Mouse (Mus musculus) central nervous system, embryonic 18 days (tissue): ENCODE results near the gene 1700023F06Rik. TPM values are rescaled to one million over a fixed set of nuclear protein-coding genes. Genes with fewer than 3 reads are reported as not detected.

Source experiments
- polyA plus RNA-seq: library from polyadenylated mRNA; depleted of rRNA; stranded (reverse); fragments of >200 nt; gene quantifications from 2 replicates; pipeline ENCODE4 v1.2.3, GENCODE M21; 2012; rRNA removed

Gene 1700023F06Rik
- 2.4 and 2.9 TPM in 2 replicates for polyA plus RNA-seq

DNA sequence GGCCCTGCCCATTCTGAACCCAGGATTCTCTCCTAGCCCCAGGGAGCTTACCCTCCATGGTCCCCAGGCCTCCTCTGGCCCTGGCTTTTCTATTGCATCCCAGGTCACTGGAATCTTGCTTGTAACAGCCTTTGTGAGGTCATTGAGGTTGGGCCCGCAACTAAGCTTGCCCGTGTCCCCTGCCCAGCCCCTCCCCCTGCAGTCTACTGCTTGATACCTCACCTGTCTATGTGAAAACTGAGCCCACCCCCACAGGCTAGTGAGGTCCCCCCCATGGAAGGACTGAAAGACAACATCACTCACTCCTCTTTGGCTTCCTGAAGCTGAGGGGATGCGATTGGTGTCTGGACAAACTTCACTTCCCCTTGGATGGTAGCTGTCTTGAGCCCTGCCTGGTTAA is at the start of gene 1700023F06Rik:
TSS of gene 1700023F06Rik (minus strand) at position 101 of the 400 bp plus-strand sequence.

DNA sequence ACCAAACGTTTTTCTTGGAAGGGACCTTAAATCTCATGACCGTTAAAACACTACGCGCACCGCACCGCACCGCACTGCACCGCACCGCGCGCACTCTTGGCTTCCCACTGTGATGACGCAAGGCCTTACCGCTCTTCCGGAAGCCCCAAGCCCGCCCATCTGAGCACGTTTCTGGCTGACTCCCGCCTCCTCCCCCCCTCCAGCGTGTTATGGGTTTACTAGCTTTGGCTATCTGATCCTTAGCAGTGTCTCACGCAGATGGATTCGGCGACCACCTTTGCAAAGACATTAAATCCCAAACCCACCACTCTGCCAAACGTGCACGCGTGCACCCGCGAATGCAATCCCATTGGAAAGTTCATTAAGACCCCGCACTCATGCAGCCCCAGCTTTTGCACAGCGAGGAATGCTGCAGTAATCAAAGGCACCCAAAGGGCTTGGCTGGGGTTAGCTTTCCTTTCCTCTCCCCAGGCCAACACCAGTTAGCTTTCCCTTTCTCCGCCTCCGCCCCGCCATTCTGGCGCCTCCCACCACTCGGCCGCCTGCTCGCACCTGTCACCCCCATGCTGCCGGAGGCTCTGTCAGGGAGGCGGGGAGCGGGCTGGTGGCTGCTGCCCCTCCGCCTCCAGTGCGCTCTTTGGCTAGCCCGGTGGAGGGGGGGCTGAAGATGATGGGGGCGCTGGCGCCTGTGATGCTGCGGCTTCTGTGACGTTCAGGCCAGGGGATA is 9.6 kb upstream of the 1700023F06Rik start, which contains the start of gene Spata32:
TSS of gene Spata32 (minus strand) at position 643 of the 727 bp plus-strand sequence.

DNA sequence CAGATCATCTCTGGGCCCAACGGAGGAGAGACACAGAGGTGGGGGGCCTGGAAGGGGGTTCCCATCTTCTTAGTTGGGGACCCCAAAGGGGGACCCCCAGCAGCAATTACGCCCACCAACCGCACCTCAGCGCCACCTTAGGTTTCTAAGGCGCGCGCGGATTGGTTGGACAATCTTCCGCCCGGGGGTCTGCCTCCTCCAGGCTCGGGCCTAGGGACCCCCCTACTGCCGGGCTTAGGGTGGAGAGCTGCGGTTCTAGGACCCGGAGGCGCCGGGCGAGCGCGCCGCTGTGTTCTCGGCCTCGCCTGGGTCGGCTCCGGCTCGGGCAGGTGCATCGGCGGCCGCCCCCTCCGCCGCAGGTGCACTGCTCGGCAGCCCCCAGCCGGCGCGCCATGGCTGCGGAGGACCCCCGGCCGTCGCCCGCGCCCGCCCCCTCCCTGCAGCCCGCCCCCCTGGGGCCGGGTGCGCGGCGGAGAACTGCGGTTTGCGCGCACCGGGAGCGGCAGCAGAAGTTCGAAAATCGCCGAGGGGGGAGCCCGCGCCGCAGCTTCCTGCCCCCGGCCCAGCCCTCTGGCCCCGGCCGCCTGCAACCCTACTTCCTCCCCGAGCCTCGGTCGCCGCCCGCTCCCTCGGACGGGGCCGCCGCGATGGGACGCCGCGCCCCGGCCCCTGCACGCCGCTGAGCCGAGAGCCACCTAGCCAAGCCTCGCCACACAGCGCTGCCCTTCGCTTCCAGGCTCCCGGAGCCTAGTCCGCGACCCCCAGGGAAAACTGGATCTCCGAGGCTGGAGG is 37.7 kb downstream of the 1700023F06Rik start, which contains the start of gene Fmnl1:
TSS of gene Fmnl1 (plus strand) at position 614 of the 792 bp plus-strand sequence.

Other genes starting within 250 kb of the 1700023F06Rik start
- gene Nmt1, start 180.4 kb downstream of the 1700023F06Rik start, polyA plus RNA-seq: 38.0 and 39.4 TPM in 2 replicates
- gene Dcakd, start 180.2 kb downstream of the 1700023F06Rik start, polyA plus RNA-seq: 130 and 153 TPM in 2 replicates
- gene Plcd3, start 106.9 kb downstream of the 1700023F06Rik start, polyA plus RNA-seq: 5.3 and 6.0 TPM in 2 replicates
- gene Acbd4, start 106.9 kb downstream of the 1700023F06Rik start, polyA plus RNA-seq: 7.9 and 11.1 TPM in 2 replicates
- 18.3 and 18.6 TPM in 2 replicates for gene Hexim1, start 92.3 kb downstream of the 1700023F06Rik start, polyA plus RNA-seq
- gene Hexim2, start 76.1 kb downstream of the 1700023F06Rik start, polyA plus RNA-seq: 23.2 and 23.5 TPM in 2 replicates
- 29.8 and 30.8 TPM in 2 replicates for gene Fmnl1, start 37.5 kb downstream of the 1700023F06Rik start, polyA plus RNA-seq
- gene Spata32, start 9.9 kb upstream of the 1700023F06Rik start, polyA plus RNA-seq: 1.2 and 1.3 TPM in 2 replicates
- 4.5 and 4.7 TPM in 2 replicates for gene Map3k14, start 58.9 kb upstream of the 1700023F06Rik start, polyA plus RNA-seq
- gene Arhgap27, start 155.1 kb upstream of the 1700023F06Rik start, polyA plus RNA-seq: 5.2 and 5.4 TPM in 2 replicates
- gene Plekhm1, start 204.1 kb upstream of the 1700023F06Rik start, polyA plus RNA-seq: 12.4 and 13.1 TPM in 2 replicates